Mouse (Mus musculus): ENCODE results near the gene Zbtb16.

The Zbtb16 gene

DNA sequence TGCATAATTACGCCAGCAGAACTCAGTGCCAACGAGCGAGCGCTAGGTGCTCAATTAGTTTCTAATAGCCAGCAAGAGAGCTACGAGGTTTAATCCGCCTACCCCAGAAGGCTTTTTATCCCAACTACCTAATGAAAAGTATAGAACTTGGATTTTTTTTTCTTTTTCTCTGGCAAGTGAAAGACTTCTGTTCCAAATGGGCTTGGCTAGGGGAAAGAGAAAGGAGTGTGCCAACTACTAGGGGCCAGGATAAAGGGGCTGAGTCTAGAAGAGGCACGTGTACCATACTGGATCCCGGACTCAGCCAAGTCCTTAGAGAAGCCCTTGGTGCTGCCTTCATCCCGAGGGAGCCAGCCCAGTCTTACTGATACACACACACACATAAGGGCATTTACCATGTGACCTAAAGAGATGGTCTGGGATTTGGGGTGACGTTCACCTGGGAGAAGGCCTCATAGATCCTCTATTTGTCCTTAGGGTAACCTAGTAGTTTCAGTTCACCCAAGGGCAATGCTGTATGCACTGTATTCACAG, 105.5 kb downstream of the Zbtb16 start:
- no peak for DNase-seq (ENCODE audit: extremely low spot score)

- DNase-seq (ENCODE audit: extremely low spot score) = no peak
Measured at GRCm38 (mm10) chr9:48729471-48729870, 106.6 kb downstream of the Zbtb16 start.

GRCm38 (mm10) chr9:48728731-48729123, 107.3 kb downstream of the Zbtb16 start:
- DNase-seq (ENCODE audit: extremely low spot score) = no peak

DNA sequence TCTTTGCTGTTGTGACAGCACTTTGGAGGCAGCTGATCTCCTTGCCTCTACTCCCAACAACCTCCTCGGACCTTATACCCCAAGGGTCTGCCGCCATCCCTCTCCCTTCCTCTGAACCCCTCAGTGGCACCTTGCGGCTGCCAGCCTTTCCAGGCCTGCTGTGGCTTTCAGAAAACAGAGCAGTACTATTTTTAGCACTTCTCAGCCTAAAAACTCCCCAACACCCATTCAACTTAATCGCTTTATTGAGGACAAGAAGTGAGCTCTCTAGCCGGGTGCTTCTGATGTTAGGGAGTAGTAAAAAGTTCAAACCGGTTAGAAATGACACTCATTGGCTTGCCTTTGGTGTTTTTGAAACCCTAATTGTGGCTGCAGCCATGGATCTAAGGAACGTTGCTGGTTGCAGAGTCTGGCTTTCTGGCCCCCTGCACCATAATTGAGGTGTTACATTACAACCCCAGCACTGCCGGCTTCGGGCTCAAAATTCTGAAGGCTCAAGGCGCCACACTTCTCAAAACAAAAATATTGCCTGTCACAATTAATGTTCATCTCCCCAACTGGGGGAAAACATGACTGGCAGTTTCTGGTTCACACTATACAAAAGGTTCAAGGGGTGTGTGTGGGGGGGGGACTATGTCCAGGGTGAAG, 107.8 kb downstream of the Zbtb16 start:
- DNase-seq (ENCODE audit: extremely low spot score) = no peak

GRCm38 (mm10) chr9:48726341-48726740, 109.7 kb downstream of the Zbtb16 start:
- DNase-seq (ENCODE audit: extremely low spot score) = no peak

DNA sequence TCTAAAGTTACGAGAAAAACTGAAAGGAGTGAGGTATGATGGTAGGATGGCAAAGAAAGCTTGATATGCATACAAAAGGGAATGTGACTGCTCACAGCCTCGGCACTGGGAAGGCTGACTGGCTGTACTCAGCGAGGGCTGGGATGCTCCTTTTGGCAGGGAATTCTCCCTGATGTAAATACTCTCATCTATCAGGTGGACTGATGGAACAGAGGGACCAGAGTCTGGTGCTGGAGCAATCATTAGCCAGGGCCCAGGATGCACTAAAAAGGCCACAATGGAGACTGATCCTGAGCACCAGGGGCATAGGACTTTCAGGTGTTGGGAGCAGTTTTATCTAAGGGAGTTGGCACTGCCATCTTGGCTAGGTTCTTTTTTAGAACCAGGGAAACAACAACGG, 110.1 kb downstream of the Zbtb16 start:
- DNase-seq (ENCODE audit: extremely low spot score) = no peak

- no peak for DNase-seq (ENCODE audit: extremely low spot score)
Measured at GRCm38 (mm10) chr9:48725161-48725560, 110.9 kb downstream of the Zbtb16 start.

GRCm38 (mm10) chr9:48724733-48725132, 111.3 kb downstream of the Zbtb16 start:
- no peak for DNase-seq (ENCODE audit: extremely low spot score)

GRCm38 (mm10) chr9:48723511-48724304, 112.3 kb downstream of the Zbtb16 start:
- no peak for DNase-seq (ENCODE audit: extremely low spot score)

DNA sequence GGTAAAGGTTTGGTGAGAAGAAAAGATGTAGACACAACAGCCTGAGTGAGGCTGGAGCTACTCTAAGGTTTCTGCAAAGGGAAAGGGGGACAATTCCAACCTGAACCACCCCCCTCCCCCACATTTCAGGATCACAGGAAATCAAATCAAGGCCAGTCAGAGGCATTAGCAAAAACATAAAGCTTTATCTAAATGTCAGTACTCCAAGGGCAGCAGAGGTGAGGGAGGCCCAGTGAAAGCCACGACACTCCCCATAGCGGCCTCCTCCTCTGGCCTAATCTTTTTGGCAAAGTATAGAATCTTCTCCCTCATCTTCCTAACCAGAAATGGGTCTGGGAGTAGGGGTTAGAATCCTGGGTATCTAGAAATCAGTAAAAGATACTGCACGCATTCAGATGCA, 113.0 kb downstream of the Zbtb16 start:
- no peak for DNase-seq (ENCODE audit: extremely low spot score)

DNA sequence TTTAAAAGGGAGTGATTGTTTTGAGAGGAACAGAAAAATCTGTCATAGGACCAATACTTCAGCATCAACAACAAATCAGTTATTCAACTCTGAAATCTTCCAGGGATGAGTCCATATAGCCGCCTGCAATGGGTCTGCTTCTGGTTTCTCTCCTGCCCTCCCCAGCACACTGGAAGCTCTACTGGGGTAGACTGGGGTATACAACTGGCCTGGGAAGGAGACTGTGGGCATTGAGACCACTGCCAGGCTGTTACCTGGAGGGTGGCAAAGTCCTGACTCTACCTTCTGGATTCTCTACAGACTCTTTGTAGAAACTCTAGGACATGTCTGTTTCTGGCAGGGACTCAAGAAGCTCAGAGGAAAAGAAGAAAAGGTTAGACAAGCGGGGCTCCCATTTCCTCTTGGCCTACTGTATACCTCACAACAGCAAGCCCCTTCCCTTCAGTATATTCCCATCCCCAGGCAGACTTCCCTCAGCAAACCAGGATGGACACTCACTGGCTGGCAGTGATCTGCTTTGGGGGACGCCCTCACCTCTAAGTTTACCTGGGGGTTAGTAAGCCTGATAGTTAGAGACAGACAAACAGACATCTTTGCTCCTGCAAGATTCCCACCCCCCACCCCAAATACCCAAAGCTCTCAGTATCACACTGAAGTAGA, 113.6 kb downstream of the Zbtb16 start:
- DNase-seq (ENCODE audit: extremely low spot score) = no peak

GRCm38 (mm10) chr9:48721655-48722054, 114.4 kb downstream of the Zbtb16 start:
- DNase-seq (ENCODE audit: extremely low spot score) = no peak

GRCm38 (mm10) chr9:48721172-48721571, 114.8 kb downstream of the Zbtb16 start:
- no peak for DNase-seq (ENCODE audit: extremely low spot score)

- no peak for DNase-seq (ENCODE audit: extremely low spot score)
Measured at GRCm38 (mm10) chr9:48720251-48720963, 115.6 kb downstream of the Zbtb16 start.

DNA sequence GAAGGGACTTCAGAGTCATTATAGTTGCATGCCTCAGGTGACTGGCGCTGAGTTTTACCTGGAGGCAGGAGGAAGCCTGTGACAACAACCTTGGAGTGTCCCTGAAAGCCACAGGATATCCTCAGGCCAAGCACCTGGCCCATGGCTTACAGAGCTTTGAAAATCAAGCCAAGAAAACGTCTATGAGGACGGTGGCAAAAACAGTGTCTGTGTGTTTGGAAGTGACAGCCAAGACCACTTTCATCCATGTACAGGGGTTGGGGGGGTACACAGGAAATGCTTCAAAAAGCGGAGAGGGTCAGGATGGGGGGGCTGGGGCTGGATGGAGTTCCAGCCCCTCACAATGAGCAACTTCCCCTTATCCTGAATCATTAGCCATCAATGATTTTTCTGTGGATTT, 116.4 kb downstream of the Zbtb16 start:
- no peak for DNase-seq (ENCODE audit: extremely low spot score)

DNA sequence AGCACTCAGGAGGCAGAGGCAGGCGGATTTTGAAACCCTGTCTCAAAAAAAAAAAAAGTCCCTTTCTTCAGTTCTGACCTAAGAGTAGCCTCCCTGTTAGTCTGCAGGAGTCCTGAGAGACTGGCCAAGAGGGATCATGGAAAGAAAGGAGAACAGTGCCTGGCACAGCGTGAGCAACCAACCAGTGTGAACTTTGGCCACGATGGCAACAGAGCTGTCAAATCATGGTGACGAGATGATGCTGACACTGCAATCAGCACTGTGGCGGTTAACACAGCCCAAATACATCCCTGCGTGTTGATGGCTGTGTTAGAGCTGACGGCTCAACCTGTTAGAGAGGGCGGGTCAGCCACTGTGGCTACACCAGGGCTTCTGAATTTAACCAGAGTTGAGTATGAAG, 119.5 kb downstream of the Zbtb16 start:
- no peak for DNase-seq (ENCODE audit: extremely low spot score)

DNA sequence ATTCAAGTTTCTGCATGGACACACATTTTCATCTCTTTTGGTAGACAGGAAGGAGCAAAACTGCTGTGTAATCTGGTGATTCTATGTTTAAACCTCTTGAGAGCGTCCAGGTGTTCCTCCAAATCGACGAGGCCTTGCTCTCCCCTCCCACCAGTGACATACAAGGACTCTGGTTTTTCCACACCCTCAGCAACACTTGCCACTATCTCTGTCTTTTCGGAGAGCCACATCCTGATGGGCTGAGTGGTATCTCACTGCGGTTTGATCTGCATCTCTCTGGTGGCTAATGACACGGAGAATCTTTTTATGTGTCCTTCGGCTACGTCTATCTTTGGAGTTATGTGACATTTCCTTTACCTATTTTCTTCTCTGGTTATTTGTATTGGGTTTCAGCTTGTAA, 121.0 kb downstream of the Zbtb16 start:
- no peak for DNase-seq (ENCODE audit: extremely low spot score)

DNA sequence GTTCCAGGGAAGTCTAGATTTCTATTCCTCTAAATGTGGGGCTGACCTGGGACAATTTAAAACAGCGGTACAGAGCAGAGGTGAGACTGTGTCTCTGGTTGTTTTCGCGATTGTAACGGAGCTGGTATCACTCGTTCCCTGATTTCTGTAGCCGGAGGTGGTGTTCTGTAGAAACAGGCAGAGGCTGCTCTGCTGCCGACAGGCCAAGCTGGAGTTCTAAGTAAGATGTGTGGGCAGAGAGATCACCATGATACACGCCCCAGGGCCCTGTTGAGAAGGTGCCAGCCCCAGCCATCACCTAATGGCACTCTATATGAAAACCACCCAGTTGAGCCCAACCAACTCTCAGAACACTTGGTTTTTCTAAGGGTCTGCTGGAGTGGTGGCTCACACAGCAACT, 122.2 kb downstream of the Zbtb16 start:
- no peak for DNase-seq (ENCODE audit: extremely low spot score)

DNA sequence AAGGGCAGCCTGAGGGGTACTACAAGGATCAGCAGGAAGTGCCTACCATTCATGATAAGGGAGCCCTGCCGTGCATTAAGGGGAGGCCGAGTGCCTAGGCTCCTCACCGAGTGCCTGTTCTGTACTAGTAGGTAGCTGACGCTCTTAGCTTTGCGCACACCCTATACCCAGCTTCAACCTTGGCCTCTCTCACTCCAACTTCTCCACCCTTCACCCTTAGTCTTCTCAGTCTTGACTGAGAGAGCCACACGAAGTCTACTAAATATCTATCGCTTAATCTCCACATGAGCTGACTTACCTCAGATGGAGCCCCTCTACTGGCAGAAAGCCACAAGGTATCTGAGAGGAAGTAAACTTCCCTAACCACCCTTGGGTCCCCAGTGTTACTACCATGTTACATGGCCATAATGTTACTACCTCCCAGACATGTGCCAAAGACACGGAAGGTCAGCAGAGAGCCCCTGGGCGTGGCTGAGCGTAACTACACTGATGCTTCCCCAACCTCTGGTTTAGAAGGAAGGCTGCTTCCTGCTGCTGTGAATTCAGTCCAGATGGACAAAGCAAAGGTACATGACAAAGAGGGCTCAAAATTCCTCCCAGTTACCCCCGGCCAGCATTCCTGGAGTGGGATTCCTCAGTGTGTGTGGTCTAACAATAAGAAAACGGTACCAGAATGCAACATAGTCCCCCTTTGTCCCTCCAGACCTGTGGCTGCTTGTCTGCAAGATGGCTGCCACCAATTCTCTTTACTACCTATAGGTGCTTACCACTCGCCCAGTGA, 122.8 kb downstream of the Zbtb16 start:
- DNase-seq (ENCODE audit: extremely low spot score) = no peak

GRCm38 (mm10) chr9:48711826-48712225, 124.2 kb downstream of the Zbtb16 start:
- DNase-seq (ENCODE audit: extremely low spot score) = no peak

DNA sequence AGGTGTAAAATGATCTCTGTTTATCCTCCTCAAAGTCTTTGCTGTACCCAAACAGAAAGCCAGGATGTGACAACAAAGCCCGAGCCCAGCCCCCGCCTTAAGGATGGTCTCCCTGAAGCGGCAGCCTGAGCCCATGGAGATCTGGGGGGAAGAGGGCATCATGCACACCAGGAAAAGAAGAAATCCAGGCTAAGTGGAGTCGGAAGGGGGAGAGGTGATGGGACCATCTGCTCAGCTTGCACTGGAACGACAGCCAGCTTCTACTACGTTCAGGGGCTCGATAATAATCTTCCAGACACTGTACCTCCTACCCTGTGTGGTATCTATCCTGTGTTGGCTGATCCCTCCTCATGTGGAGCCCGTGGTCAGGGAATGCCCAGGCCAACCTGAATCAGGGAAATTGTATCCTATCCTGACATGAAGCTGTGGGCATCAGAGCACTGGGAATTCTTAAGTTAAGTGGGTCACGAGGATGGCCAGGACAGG, 124.7 kb downstream of the Zbtb16 start:
- DNase-seq (ENCODE audit: extremely low spot score) = no peak
